Mouse (Mus musculus) embryonic facial prominence, embryonic 13.5 days (tissue): Measurements from ENCODE around the gene Cacna2d1. TPM values are rescaled to one million over a fixed set of nuclear protein-coding genes. Genes with fewer than 3 reads are reported as not detected.

Experiments used
- ATAC-seq: fragments of 200-750 bp; cut with Nextera tagmentation; 2 replicates; pipeline ENCODE4 v1.8.0; 2017; ENCODE audit warnings: low read depth; ENCODE audit not compliant: insufficient number of reproducible peaks, insufficient read depth, low FRiP score, low TSS enrichment
- H3K27ac ChIP-seq: fragments of 300-500 bp; sonication (generic); 2 replicates; pipeline ENCODE4 v1.5.1; 2015; ENCODE audit warnings: moderate library complexity, mild to moderate bottlenecking, inconsistent platforms
- H3K27me3 ChIP-seq: fragments of 300-500 bp; sonication (generic); 2 replicates; pipeline ENCODE4 v1.6.1; 2015; ENCODE audit warnings: mild to moderate bottlenecking, inconsistent platforms
- H3K36me3 ChIP-seq: fragments of 300-500 bp; sonication (generic); 2 replicates; pipeline ENCODE4 v1.6.1; 2015; ENCODE audit warnings: mild to moderate bottlenecking, inconsistent platforms
- H3K4me1 ChIP-seq: fragments of 300-500 bp; sonication (generic); 2 replicates; pipeline ENCODE4 v1.6.1; 2015; ENCODE audit warnings: inconsistent platforms
- H3K4me2 ChIP-seq: fragments of 300-500 bp; sonication (generic); 2 replicates; pipeline ENCODE4 v1.6.1; 2015; ENCODE audit warnings: moderate library complexity, mild to moderate bottlenecking, inconsistent platforms
- H3K4me3 ChIP-seq: fragments of 300-500 bp; sonication (generic); 2 replicates; pipeline ENCODE4 v1.5.1; 2015; ENCODE audit warnings: mild to moderate bottlenecking, inconsistent platforms
- H3K9ac ChIP-seq: fragments of 300-500 bp; sonication (generic); 2 replicates; pipeline ENCODE4 v1.6.1; 2015; ENCODE audit warnings: mild to moderate bottlenecking, inconsistent platforms
- H3K9me3 ChIP-seq: fragments of 300-500 bp; sonication (generic); 2 replicates; pipeline ENCODE4 v1.6.1; 2016; ENCODE audit warnings: inconsistent platforms
- WGBS: fragments of 180-500 bp; shearing (Covaris S2); methylation state at CpG from one replicate; pipeline ENCODE4 v1.1.7; 2015; ENCODE audit warnings: mixed read lengths; 5-methylcytosine and 5-hydroxymethylcytosine counted together
- polyA plus RNA-seq: library from polyadenylated mRNA; unstranded; fragments of >200 nt; fragmentation: Nextera tagmentation; extraction: Ambion mirVana; gene quantifications from 2 replicates; pipeline ENCODE4 v1.2.1, GENCODE M21; 2015

The Cacna2d1 gene
- polyA plus RNA-seq, 1 experiment from 2014 or later = 11.4 TPM

DNA sequence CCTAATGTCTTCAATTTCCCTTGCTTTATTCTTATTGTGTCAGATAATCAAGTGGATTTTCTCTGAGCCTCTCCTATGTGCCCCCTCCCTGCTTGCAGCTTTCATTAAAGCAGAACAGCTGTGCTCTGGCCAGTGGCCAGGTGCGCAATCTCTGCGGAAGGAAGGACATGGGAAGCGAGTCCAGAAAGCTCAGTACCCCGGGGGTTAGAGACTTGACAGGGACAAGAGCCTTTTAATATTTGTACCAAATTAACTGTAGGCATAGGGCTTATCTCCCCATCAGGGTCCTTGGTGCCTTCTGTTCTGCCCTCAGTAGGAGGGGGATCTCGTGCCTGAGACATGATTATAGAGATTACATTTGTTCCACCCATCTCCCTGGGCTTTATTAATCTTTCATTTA lies 303.5 kb downstream of the Cacna2d1 start:
- no peak overlapping the region for H3K4me3 ChIP-seq
- H3K27me3 ChIP-seq = no peaks in the 10 kb centered on the region
- no peaks in the 10 kb centered on the region for H3K4me1 ChIP-seq
- H3K36me3 ChIP-seq = no peaks in the 10 kb centered on the region
- WGBS = 25% methylated on average over 5 of the region's 5 CpGs
- no peak overlapping the region for H3K4me2 ChIP-seq
- no peaks in the 10 kb centered on the region for H3K9me3 ChIP-seq
- no peak overlapping the region for H3K9ac ChIP-seq
- no peak for ATAC-seq
- no peak overlapping the region for H3K27ac ChIP-seq

DNA sequence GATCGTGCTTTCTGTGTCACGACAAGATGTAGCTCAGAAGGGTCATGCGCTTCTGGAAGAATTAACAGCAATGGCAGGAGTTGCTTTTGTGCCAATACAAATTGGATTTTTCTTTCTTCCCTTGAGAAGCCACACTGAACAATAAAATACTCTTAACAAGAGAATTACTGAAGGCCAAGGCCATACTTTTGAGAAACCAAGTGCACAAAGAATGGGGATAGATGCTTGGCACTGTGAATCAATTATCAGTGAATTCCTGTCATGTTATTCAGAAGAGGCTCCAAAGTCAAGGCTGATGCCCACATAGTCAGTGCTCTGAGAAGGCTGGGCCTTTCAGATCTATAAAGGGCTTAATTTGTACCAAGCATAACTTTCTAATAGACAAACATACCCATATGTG lies 305.8 kb downstream of the Cacna2d1 start:
- no peaks in the 10 kb centered on the region for H3K27me3 ChIP-seq
- no peak overlapping the region for H3K27ac ChIP-seq
- ATAC-seq = no peak
- H3K9me3 ChIP-seq = no peaks in the 10 kb centered on the region
- no peaks in the 10 kb centered on the region for H3K4me1 ChIP-seq
- no peaks in the 10 kb centered on the region for H3K36me3 ChIP-seq
- WGBS = 85% methylated on average over 3 of the region's 3 CpGs
- H3K4me3 ChIP-seq = no peak overlapping the region
- no peak overlapping the region for H3K9ac ChIP-seq
- no peak overlapping the region for H3K4me2 ChIP-seq

DNA sequence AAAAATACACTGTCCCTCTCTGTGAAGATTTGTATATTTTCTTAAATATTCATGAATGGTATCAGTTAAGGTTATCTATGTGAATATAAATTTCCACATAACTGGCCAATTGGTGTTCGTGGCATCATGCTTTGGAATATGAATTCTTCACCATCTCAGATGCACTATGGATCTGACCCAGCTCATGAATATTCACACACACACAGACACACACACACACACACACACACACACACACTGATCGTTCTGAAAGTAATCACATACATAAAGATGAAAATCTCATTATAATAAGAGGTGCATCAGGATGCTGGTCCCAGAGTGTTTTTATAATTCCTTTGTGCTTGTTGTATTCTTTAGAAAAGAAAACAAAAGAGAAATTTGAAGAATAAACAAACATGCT lies 309.1 kb downstream of the Cacna2d1 start:
- Histone ChIP-seq H3K4me3 (no peak overlapping the region), H3K4me2 (no peak overlapping the region), H3K36me3 (no peaks in the 10 kb centered on the region), H3K9ac (no peak overlapping the region), H3K27me3 (no peaks in the 10 kb centered on the region), H3K27ac (no peak overlapping the region), H3K9me3 (no peaks in the 10 kb centered on the region), H3K4me1 (no peaks in the 10 kb centered on the region)
- WGBS = 75% methylated on average over 2 of the region's 2 CpGs
- ATAC-seq = no peak

DNA sequence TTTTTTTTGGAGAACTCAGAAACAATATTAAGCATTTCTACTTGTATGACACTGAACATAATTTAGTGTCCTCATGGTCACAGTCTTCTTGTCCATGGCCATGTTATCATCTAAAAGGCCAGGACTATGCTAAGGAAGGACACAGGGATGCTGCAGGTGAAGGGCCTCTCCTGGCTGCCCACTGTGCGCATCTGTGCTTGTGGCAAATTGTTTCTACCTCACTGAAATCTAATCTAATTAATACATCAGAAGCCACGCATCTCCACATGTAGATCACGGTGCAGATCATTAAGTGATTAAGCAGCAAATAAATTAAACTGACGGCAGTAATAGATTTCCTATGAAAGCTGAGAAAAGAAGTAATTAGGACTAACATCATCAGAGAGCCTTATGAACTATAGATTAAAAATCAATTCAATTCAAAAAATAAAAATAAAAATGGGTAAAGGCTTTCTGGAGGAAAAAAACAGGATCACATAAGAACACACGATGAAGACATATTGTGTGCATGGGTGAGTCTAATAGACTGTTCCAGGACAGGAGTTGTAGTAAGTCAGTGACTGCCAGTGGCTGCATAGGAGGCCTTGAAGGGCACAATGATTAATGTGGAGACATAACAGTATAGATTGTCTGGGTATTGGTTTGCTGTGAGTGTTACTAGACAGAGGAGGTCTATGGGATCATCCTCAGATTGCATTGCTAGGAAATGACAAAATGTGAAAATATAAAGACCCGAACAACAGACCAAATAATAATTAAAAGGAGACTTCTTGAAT lies 318.4 kb downstream of the Cacna2d1 start:
- Histone ChIP-seq H3K4me1 (no peaks in the 10 kb centered on the region), H3K9me3 (no peaks in the 10 kb centered on the region), H3K27ac (no peak overlapping the region), H3K4me3 (no peak overlapping the region), H3K36me3 (0 out of 2 replicates have a peak, but pooled peaks cover 5% of the 10 kb centered on the region), H3K27me3 (no peaks in the 10 kb centered on the region), H3K9ac (no peak overlapping the region), H3K4me2 (no peak overlapping the region)
- ATAC-seq = no peak
- 80% methylated on average over 6 of the region's 6 CpGs for WGBS

DNA sequence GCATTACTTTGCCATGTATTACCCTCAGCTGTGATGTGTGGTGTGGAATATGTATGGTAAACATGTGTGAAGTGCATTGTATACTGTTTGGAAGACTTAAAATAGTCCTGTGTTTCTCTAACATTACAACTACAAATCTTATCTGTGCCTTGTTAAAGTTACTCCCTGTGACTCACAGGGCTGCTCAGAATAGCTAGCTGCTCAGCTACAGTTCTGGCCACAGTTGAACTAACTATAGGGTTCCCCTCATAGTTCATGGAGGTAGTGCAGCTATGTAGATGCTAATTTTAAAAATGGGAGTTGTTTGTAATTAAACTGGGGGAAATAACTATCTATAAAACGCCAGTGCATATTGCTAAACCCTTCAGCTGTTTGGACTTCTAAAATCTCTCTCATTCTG lies 319.3 kb downstream of the Cacna2d1 start:
- H3K4me1 ChIP-seq = no peaks in the 10 kb centered on the region
- H3K36me3 ChIP-seq = 0 out of 2 replicates have a peak, but pooled peaks cover 5% of the 10 kb centered on the region
- no peaks in the 10 kb centered on the region for H3K9me3 ChIP-seq
- no peaks in the 10 kb centered on the region for H3K27me3 ChIP-seq
- no peak overlapping the region for H3K4me2 ChIP-seq
- no peak overlapping the region for H3K4me3 ChIP-seq
- WGBS = 85% methylated on average over 1 of the region's 1 CpGs
- no peak for ATAC-seq
- no peak overlapping the region for H3K9ac ChIP-seq
- H3K27ac ChIP-seq = no peak overlapping the region

DNA sequence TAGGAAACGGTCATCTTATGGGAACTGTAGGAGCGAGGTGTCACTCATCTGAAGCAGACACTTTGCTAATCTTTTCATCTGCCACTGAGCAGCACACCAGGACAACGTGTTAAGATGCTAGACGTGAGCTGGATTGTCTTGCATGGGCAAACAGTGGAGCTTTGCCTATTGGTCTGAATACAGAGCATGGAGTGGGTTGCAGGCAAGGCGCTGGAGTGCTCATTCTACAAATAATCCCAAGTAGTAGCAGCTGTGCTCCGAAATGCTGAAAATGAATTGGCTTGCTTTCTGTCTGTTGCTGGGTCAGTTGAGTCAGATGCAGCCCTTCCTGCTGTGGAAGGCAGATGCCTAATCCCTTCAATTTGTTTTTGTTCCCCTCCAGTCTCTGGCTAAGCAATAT lies 330.9 kb downstream of the Cacna2d1 start:
- Histone ChIP-seq H3K27ac (no peak overlapping the region), H3K36me3 (no peaks in the 10 kb centered on the region), H3K9me3 (no peaks in the 10 kb centered on the region), H3K27me3 (no peaks in the 10 kb centered on the region), H3K4me2 (no peak overlapping the region), H3K4me3 (no peak overlapping the region), H3K4me1 (no peaks in the 10 kb centered on the region), H3K9ac (no peak overlapping the region)
- 65% methylated on average over 6 of the region's 6 CpGs for WGBS
- ATAC-seq = no peak

DNA sequence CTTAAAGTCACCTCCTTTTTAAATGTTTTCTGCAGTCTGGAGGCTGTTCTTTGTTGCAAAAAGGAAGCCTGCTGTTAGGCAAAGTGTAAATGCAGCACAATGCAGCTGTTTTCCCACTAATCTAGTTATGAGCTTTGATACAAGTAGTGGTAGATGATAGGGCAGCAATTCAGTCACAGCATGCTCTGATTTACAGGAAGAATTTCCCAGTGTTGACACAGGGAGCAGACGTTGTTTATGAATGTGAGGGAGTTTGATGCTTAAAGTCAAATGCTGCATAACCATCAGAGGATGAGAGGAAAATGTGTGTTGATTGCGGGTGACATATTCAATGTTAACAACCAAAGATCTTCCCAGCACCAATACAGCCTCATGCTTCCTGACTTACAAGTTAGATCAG lies 342.6 kb downstream of the Cacna2d1 start:
- Histone ChIP-seq H3K9me3 (no peaks in the 10 kb centered on the region), H3K27me3 (no peaks in the 10 kb centered on the region), H3K4me2 (no peak overlapping the region), H3K4me3 (no peak overlapping the region), H3K27ac (no peak overlapping the region), H3K4me1 (0 out of 2 replicates have a peak, but pooled peaks cover 3% of the 10 kb centered on the region), H3K36me3 (no peaks in the 10 kb centered on the region), H3K9ac (no peak overlapping the region)
- WGBS = 61% methylated on average over 2 of the region's 2 CpGs
- ATAC-seq = no peak

DNA sequence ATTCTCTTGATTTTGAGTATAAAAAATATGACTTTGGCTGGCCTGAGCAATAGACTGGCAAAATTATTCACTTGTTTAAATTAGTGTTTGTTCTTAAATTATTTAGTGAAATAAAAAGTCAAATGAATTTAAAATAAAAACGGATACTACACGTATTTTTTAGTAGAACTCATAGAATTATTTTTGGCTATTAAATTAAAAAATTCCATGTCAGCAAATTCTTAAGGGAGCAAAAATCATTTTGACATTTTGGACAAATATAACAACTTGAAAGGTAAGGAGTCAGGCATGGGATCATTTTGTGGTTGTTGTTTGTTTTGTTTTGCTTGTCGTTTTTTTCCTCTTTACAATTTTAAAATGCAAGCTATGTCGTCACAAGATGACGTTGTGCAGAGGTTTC lies 346.7 kb downstream of the Cacna2d1 start:
- Histone ChIP-seq H3K4me1 (0 out of 2 replicates have a peak, but pooled peaks cover 3% of the 10 kb centered on the region), H3K27me3 (no peaks in the 10 kb centered on the region), H3K4me2 (no peak overlapping the region), H3K4me3 (no peak overlapping the region), H3K9me3 (no peaks in the 10 kb centered on the region), H3K36me3 (no peaks in the 10 kb centered on the region), H3K9ac (no peak overlapping the region), H3K27ac (no peak overlapping the region)
- ATAC-seq = no peak
- 81% methylated on average over 5 of the region's 5 CpGs for WGBS

DNA sequence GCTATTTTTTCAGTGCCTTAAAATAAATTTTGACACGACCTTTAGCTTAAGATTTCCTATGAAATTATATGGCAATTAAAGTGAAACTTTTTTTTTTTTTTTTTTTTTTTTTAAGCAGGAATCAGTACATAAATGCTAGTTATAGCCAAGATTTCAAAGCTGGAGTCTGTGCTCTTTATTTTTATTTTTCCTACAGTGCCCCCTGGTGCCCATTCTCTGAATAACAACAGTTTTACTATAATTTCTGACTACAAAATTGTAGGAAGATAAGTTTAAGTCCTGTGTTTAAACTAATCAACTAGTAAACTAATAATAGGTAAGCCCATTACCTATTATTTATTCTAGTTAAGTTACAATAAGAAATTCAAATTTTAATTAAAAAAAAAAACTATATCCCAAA lies 358.7 kb downstream of the Cacna2d1 start:
- Histone ChIP-seq H3K9ac (no peak overlapping the region), H3K9me3 (no peaks in the 10 kb centered on the region), H3K4me2 (no peak overlapping the region), H3K4me3 (no peak overlapping the region), H3K27ac (no peak overlapping the region), H3K4me1 (0 out of 2 replicates have a peak, but pooled peaks cover 6% of the 10 kb centered on the region), H3K27me3 (no peaks in the 10 kb centered on the region), H3K36me3 (no peaks in the 10 kb centered on the region)
- ATAC-seq = no peak
- WGBS = 9% methylated on average over 1 of the region's 1 CpGs

DNA sequence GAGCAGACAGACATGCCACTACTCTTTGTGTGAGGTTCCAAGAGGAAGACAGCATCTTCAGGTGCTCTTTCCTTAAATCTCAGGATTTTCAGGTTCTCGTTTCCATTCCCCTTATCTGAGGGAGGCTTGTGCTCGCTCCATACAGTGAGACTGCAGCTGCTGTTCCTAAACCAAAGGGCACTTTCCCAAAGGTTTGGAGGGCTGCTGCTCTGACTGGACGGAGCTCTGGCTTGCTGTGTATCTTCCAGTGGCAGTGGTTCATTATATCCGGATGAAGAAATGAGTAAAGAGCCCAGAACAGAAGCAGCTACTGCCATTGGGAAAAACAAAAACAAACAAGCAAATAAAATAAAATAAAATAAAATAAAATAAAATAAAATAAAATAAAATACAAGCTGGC lies 359.3 kb downstream of the Cacna2d1 start:
- Histone ChIP-seq H3K27ac (no peak overlapping the region), H3K4me1 (0 out of 2 replicates have a peak, but pooled peaks cover 6% of the 10 kb centered on the region), H3K4me3 (no peak overlapping the region), H3K36me3 (no peaks in the 10 kb centered on the region), H3K9ac (no peak overlapping the region), H3K27me3 (no peaks in the 10 kb centered on the region), H3K9me3 (no peaks in the 10 kb centered on the region), H3K4me2 (no peak overlapping the region)
- 68% methylated on average over 4 of the region's 4 CpGs for WGBS
- ATAC-seq = no peak

DNA sequence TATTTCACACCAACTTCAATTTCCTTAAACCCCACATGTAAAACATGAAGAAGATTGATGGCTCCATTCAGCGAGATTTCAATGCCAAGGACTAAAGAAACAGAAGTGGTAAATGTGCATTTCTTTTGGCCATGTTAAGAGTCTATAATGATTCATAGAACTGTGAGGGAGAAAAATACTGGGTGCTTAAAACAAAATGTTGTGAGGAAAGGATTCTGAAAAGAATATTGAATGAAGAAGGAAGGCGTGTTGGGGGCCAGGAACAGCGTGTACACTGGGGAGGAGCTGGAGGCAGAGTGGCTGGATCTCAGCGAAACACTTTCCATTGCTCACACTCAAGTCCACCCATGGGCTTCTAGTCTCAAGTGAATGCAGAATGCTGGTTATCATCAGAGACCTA lies 360.2 kb downstream of the Cacna2d1 start:
- Histone ChIP-seq H3K36me3 (no peaks in the 10 kb centered on the region), H3K9ac (no peak overlapping the region), H3K4me3 (no peak overlapping the region), H3K27me3 (no peaks in the 10 kb centered on the region), H3K4me2 (no peak overlapping the region), H3K4me1 (0 out of 2 replicates have a peak, but pooled peaks cover 6% of the 10 kb centered on the region), H3K27ac (no peak overlapping the region), H3K9me3 (no peaks in the 10 kb centered on the region)
- 84% methylated on average over 4 of the region's 4 CpGs for WGBS
- ATAC-seq = no peak

DNA sequence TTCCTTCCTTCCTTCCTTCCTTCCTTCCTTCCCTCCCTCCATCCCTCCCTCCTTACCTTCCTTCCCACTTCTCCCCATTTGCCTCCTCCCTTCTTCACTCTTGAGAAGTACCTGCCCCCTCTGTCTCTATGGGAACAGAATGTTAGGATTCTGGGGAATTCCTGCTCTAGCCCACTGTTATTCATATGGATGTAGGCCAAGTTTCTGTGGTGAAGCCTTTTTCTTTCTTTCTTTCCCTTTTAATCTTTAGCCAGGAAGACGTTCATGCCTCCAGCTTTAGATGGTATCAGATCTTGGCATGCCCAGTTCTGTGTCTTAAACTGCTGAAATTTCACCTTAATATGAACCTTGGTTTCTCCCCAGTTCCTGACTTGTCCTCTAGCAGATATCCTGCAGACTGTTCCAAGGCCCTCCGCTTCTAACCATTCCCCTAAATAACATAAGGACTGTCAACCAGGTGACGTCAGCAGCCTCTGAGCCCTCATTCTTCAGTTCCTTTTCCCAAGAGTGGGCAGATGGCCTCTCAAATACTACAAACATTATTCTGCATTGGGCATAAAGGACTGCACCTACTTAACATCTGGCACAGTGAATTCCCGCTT lies 362.8 kb downstream of the Cacna2d1 start:
- ATAC-seq = no peak
- Histone ChIP-seq H3K9me3 (no peaks in the 10 kb centered on the region), H3K36me3 (no peaks in the 10 kb centered on the region), H3K27me3 (no peaks in the 10 kb centered on the region), H3K27ac (no peak overlapping the region), H3K9ac (no peak overlapping the region), H3K4me1 (0 out of 2 replicates have a peak, but pooled peaks cover 6% of the 10 kb centered on the region), H3K4me2 (no peak overlapping the region), H3K4me3 (no peak overlapping the region)
- WGBS = 46% methylated on average over 4 of the region's 4 CpGs
